Mouse (Mus musculus) G1E (cell line): Measurements from ENCODE around the gene Gm49366.
"Not testable (repeated sequence)": the region's sequence is repeated elsewhere in the genome, so short reads cannot be mapped to it uniquely, and the experiment has no call there.

Experiments used
- CTCF ChIP-seq: IDR thresholded peaks from 2 replicates; pipeline ENCODE4 v1.5.1; 2012; ENCODE audit warnings: low read depth, low read length, inconsistent platforms, mixed read lengths
- GATA1 ChIP-seq: IDR thresholded peaks from 2 replicates; pipeline ENCODE4 v1.6.1; 2012; ENCODE audit warnings: borderline replicate concordance, low read length, inconsistent platforms, mixed read lengths
- TAL1 ChIP-seq: conservative IDR thresholded peaks from 2 replicates; pipeline ENCODE4 v1.6.1; 2012; ENCODE audit warnings: low read depth, low read length, inconsistent platforms, mixed read lengths

- TF ChIP-seq CTCF, GATA1, TAL1: not testable (repeated sequence)
Observed at GRCm38 (mm10) chr12:84069582-84069981, 30.8 kb downstream of the Gm49366 start.
